Mouse (Mus musculus): Measurements from ENCODE around the gene Lyar.

Gene Lyar

GRCm38 (mm10) chr5:38255195-38255594 is 34.9 kb downstream of the Lyar start:
- intact Hi-C loops (cut with DNase I) = no loop called here

- intact Hi-C loops (cut with DNase I) = no loop called here
Measured at GRCm38 (mm10) chr5:38255644-38256043, 35.4 kb downstream of the Lyar start.

GRCm38 (mm10) chr5:38256551-38256950 is 36.3 kb downstream of the Lyar start:
- intact Hi-C loops (cut with DNase I) = no loop called here

- intact Hi-C loops (cut with DNase I) = no loop called here
Measured at GRCm38 (mm10) chr5:38258034-38258772, 37.9 kb downstream of the Lyar start.

GRCm38 (mm10) chr5:38258773-38259146 is 38.5 kb downstream of the Lyar start:
- intact Hi-C loops (cut with DNase I) = no loop called here

GRCm38 (mm10) chr5:38259455-38260106 is 39.3 kb downstream of the Lyar start:
- intact Hi-C loops (cut with DNase I) = no loop called here

- intact Hi-C loops (cut with DNase I) = no loop called here
Measured at GRCm38 (mm10) chr5:38260107-38260682, 39.9 kb downstream of the Lyar start, which contains the start of gene Tmem128. Gene Tmem128 (plus strand): TSS chr5:38260185.

- intact Hi-C loops (cut with DNase I) = no loop called here
Measured at GRCm38 (mm10) chr5:38270942-38271341, 50.7 kb downstream of the Lyar start.

GRCm38 (mm10) chr5:38273831-38274230 is 53.6 kb downstream of the Lyar start:
- intact Hi-C loops (cut with DNase I) = no loop called here

- intact Hi-C loops (cut with DNase I) = no loop called here
Measured at GRCm38 (mm10) chr5:38275771-38276170, 55.5 kb downstream of the Lyar start, which contains the start of gene Otop1. Gene Otop1 (plus strand): TSS chr5:38275972.

GRCm38 (mm10) chr5:38276451-38276850 is 56.2 kb downstream of the Lyar start:
- intact Hi-C loops (cut with DNase I) = no loop called here

GRCm38 (mm10) chr5:38277098-38277866 is 57.0 kb downstream of the Lyar start:
- intact Hi-C loops (cut with DNase I) = no loop called here

GRCm38 (mm10) chr5:38277936-38278600 is 57.8 kb downstream of the Lyar start:
- intact Hi-C loops (cut with DNase I) = no loop called here

- intact Hi-C loops (cut with DNase I) = no loop called here
Measured at GRCm38 (mm10) chr5:38280075-38280474, 59.8 kb downstream of the Lyar start.
